Mouse (Mus musculus) bone marrow macrophage, adult 2 months (primary cell): ENCODE measurements around the gene Banf1.

ENCODE experiments used
- CTCF ChIP-seq: IDR thresholded peaks from 2 replicates; pipeline ENCODE4 v1.5.1; 2012; ENCODE audit warnings: low read depth, mild to moderate bottlenecking, low read length, moderate library complexity
- POLR2A ChIP-seq: IDR thresholded peaks from 2 replicates; pipeline ENCODE4 v1.6.1; 2012; ENCODE audit warnings: mild to moderate bottlenecking, low read depth, low read length, borderline replicate concordance

- TF ChIP-seq CTCF (no peak), POLR2A (no peak)
Measured at GRCm38 (mm10) chr19:5323801-5324200, 43.2 kb downstream of the Banf1 start.
